Mouse (Mus musculus): Measurements from ENCODE around the gene Nasp. TPM values are rescaled to one million over a fixed set of nuclear protein-coding genes. Genes with fewer than 3 reads are reported as not detected.

Gene Nasp
- polyA plus RNA-seq, 1 experiment from 2014 or later: 86.3 TPM

- no peaks in the 10 kb centered on the region for H3K9me3 ChIP-seq (ENCODE audit: control insufficient read depth, low read length)
- no peak overlapping the region for H3K4me2 ChIP-seq (replicated peaks)
- no peak for ATAC-seq (ENCODE audit: low FRiP score)
- peaks cover 80% of the 10 kb centered on the region for H3K36me3 ChIP-seq (replicated peaks; ENCODE audit: control insufficient read depth, insufficient read depth)
- H3K9ac ChIP-seq: no peak overlapping the region
- H3K4me1 ChIP-seq (replicated peaks; ENCODE audit: control insufficient read depth, insufficient read depth, low read length): no peaks in the 10 kb centered on the region
- H3K4me3 ChIP-seq (replicated peaks; ENCODE audit: low read length): no peak overlapping the region
- WGBS: 98% methylated on average over 2 of the region's 2 CpGs
- no peak overlapping the region for H3K27ac ChIP-seq
- no peaks in the 10 kb centered on the region for H3K27me3 ChIP-seq (ENCODE audit: control insufficient read depth, insufficient read depth, low read length)
- DNase-seq (ENCODE audit: low spot score): no peak
These were observed 12.5 kb downstream of the Nasp start for GRCm38 (mm10) chr4:116615237-116615636.

DNA sequence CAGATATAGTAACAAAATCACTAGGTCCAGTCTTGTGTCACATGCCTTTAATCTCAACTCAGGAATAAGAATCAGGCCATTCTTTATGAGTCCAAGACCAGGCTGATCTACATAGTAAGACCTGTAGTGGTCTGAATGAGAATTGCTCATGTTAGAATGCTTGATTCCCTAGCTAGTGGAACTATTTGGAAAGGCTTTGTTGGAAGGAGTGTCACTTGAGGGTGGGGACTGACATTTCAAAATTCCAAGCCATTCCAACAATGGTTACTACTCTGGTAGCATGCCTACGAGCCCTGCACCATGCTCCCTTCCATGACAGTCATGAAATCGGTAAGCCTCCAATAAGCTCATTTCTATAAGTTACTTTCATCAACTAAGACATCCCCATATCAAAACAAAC is 15.1 kb downstream of the Nasp start:
- H3K4me1 ChIP-seq (replicated peaks; ENCODE audit: control insufficient read depth, insufficient read depth, low read length): no peaks in the 10 kb centered on the region
- 92% methylated on average over 2 of the region's 2 CpGs for WGBS
- no peak overlapping the region for H3K27ac ChIP-seq
- peaks cover 80% of the 10 kb centered on the region for H3K36me3 ChIP-seq (replicated peaks; ENCODE audit: control insufficient read depth, insufficient read depth)
- no peak overlapping the region for H3K4me3 ChIP-seq (replicated peaks; ENCODE audit: low read length)
- no peak overlapping the region for H3K4me2 ChIP-seq (replicated peaks)
- no peaks in the 10 kb centered on the region for H3K9me3 ChIP-seq (ENCODE audit: control insufficient read depth, low read length)
- no peak overlapping the region for H3K9ac ChIP-seq
- H3K27me3 ChIP-seq (ENCODE audit: control insufficient read depth, insufficient read depth, low read length): no peaks in the 10 kb centered on the region
- ATAC-seq (ENCODE audit: low FRiP score) (no peak), DNase-seq (ENCODE audit: low spot score) (no peak)

GRCm38 (mm10) chr4:116596978-116597881 is 30.5 kb downstream of the Nasp start:
- H3K27me3 ChIP-seq (ENCODE audit: control insufficient read depth, insufficient read depth, low read length): no peaks in the 10 kb centered on the region
- ATAC-seq (ENCODE audit: low FRiP score) (peak; percentile 96), DNase-seq (ENCODE audit: low spot score) (peak; percentile 88)
- peak overlapping the region; percentile 87 for H3K27ac ChIP-seq
- H3K9ac ChIP-seq: peak overlapping the region; percentile 80
- H3K4me3 ChIP-seq (replicated peaks; ENCODE audit: low read length): peak overlapping the region; percentile 70
- H3K4me2 ChIP-seq (replicated peaks): peak overlapping the region; percentile 75
- peaks cover 48% of the 10 kb centered on the region for H3K36me3 ChIP-seq (replicated peaks; ENCODE audit: control insufficient read depth, insufficient read depth)
- under 1% methylated on average over 50 of the region's 50 CpGs for WGBS
- no peaks in the 10 kb centered on the region for H3K9me3 ChIP-seq (ENCODE audit: control insufficient read depth, low read length)
- H3K4me1 ChIP-seq (replicated peaks; ENCODE audit: control insufficient read depth, insufficient read depth, low read length): peaks cover 16% of the 10 kb centered on the region

DNA sequence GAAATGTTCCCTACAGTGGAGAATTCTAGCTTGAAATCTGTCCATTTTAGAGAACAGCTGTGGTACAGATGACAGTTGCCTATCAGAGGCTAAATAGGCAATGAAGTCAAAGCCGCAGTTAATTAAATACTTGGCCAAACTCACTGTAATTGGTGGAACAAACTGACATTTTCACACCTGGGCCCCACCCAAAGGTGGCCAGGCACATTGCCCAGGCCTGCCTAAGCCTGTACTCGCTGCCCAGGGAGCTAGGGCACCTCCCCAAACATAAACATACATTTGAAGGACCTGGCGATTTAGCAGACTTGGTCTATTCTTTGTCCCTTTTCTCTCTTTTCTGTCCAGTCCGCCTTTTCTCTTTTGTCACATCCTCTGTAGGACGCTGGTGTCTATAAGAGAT is 31.4 kb downstream of the Nasp start, which contains the start of gene Ccdc17:
Gene Ccdc17 (plus strand): TSS at position 276 of the 400 bp plus-strand sequence.
- peaks cover 48% of the 10 kb centered on the region for H3K36me3 ChIP-seq (replicated peaks; ENCODE audit: control insufficient read depth, insufficient read depth)
- WGBS: 25% methylated on average over 5 of the region's 5 CpGs
- H3K9me3 ChIP-seq (ENCODE audit: control insufficient read depth, low read length): no peaks in the 10 kb centered on the region
- peaks cover 16% of the 10 kb centered on the region for H3K4me1 ChIP-seq (replicated peaks; ENCODE audit: control insufficient read depth, insufficient read depth, low read length)
- ATAC-seq (ENCODE audit: low FRiP score) (no peak), DNase-seq (ENCODE audit: low spot score) (no peak)
- peak within 1 kb of the TSS; percentile 75 for H3K4me2 ChIP-seq (replicated peaks)
- no peaks in the 10 kb centered on the region for H3K27me3 ChIP-seq (ENCODE audit: control insufficient read depth, insufficient read depth, low read length)
- H3K9ac ChIP-seq: peak within 1 kb of the TSS; percentile 80
- H3K27ac ChIP-seq: peak within 1 kb of the TSS; percentile 87
- H3K4me3 ChIP-seq (replicated peaks; ENCODE audit: low read length): peak within 1 kb of the TSS; percentile 70

DNA sequence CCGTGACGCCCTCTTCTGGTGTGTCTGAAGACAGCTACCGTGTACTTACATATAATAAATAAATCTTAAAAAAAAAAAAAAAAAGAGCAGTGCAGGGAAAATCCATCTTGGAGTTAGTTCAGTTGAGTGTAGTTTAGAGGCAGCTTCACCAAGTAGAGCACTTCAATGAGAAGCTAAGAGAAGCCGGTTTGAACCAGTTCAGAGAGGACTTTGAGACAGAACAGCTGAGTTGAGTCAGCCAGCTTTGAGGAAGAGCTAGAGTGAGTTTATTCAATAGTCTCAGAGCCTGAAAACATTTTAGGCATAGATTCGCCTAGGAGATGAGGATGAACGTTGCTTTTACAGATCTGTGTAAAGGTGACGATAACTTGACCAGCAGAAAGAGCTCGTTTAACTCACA is 31.9 kb downstream of the Nasp start:
- DNase-seq (ENCODE audit: low spot score) (no peak), ATAC-seq (ENCODE audit: low FRiP score) (no peak)
- Histone ChIP-seq H3K36me3 (replicated peaks; ENCODE audit: control insufficient read depth, insufficient read depth) (peaks cover 48% of the 10 kb centered on the region), H3K4me2 (replicated peaks) (no peak overlapping the region), H3K9me3 (ENCODE audit: control insufficient read depth, low read length) (no peaks in the 10 kb centered on the region), H3K27ac (no peak overlapping the region), H3K4me3 (replicated peaks; ENCODE audit: low read length) (no peak overlapping the region), H3K27me3 (ENCODE audit: control insufficient read depth, insufficient read depth, low read length) (no peaks in the 10 kb centered on the region), H3K4me1 (replicated peaks; ENCODE audit: control insufficient read depth, insufficient read depth, low read length) (peaks cover 16% of the 10 kb centered on the region), H3K9ac (no peak overlapping the region)
- WGBS: 82% methylated on average over 8 of the region's 8 CpGs

- peak overlapping the region; percentile 72 for H3K4me2 ChIP-seq (replicated peaks)
- H3K27ac ChIP-seq: no peak overlapping the region; the same call in 1 of the 2 replicates
- H3K9ac ChIP-seq: peak overlapping the region; percentile 71
- DNase-seq (ENCODE audit: low spot score) (peak; percentile 27), ATAC-seq (ENCODE audit: low FRiP score) (no peak)
- peaks cover 7% of the 10 kb centered on the region for H3K36me3 ChIP-seq (replicated peaks; ENCODE audit: control insufficient read depth, insufficient read depth)
- H3K9me3 ChIP-seq (ENCODE audit: control insufficient read depth, low read length): no peaks in the 10 kb centered on the region
- H3K4me3 ChIP-seq (replicated peaks; ENCODE audit: low read length): peak overlapping the region; percentile 64
- 7% methylated on average over 15 of the region's 15 CpGs for WGBS
- H3K27me3 ChIP-seq (ENCODE audit: control insufficient read depth, insufficient read depth, low read length): no peaks in the 10 kb centered on the region
- peaks cover 21% of the 10 kb centered on the region for H3K4me1 ChIP-seq (replicated peaks; ENCODE audit: control insufficient read depth, insufficient read depth, low read length)
These were observed 69.4 kb downstream of the Nasp start for GRCm38 (mm10) chr4:116558151-116558882.

DNA sequence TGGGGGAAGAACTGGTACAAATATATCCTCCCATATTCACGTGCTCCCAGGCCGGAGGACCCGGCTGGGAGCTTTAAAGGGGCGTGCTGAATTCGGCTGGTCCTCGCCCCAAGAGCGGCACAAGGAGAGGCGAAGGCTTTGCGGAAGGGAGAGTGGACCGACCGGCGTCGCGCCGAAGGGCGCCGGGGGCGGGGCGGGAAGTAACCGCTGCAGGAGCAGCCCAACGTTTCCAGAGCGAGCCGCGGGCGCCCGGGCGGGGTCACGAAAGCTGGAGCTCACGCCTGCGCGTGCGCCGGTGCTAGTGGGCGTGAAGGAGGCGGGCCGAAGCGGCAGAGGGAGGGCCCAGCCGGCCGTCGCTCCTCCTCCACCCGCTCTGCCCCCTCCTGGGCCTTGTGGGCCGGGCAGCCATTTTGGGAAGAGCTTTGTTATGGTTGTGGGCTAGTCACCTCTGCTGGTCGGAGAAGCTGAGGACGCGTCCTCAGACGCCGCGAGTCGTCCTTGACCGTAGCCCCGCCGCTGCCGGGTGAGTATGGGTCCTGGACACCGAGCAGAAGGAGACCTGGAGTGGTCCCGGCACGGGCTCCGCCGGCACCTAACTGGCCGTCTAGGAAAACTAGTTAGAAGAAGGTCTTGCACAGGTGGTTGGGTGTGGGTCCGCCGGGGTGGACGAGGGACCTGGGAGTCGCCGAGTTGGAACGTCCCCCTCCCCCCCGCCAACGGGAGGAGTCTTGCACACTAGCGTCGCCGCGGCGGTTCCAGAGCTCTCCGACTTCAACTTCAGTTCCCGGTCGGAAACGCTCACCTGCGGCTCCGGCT is 70.2 kb downstream of the Nasp start, which contains the start of gene Gpbp1l1:
Gene Gpbp1l1 (plus strand): TSS at position 353 of the 816 bp plus-strand sequence.
- peaks cover 13% of the 10 kb centered on the region for H3K36me3 ChIP-seq (replicated peaks; ENCODE audit: control insufficient read depth, insufficient read depth)
- peaks cover 21% of the 10 kb centered on the region for H3K4me1 ChIP-seq (replicated peaks; ENCODE audit: control insufficient read depth, insufficient read depth, low read length)
- H3K9ac ChIP-seq: peak within 1 kb of the TSS; percentile 71
- H3K27me3 ChIP-seq (ENCODE audit: control insufficient read depth, insufficient read depth, low read length): no peaks in the 10 kb centered on the region
- H3K4me2 ChIP-seq (replicated peaks): peak within 1 kb of the TSS; percentile 72
- no peaks in the 10 kb centered on the region for H3K9me3 ChIP-seq (ENCODE audit: control insufficient read depth, low read length)
- H3K4me3 ChIP-seq (replicated peaks; ENCODE audit: low read length): peak within 1 kb of the TSS; percentile 64
- DNase-seq (ENCODE audit: low spot score): peak; percentile 95
- under 1% methylated on average over 78 of the region's 78 CpGs for WGBS
- H3K27ac ChIP-seq: peak within 1 kb of the TSS; percentile 95
- peak; percentile 95 for ATAC-seq (ENCODE audit: low FRiP score)

GRCm38 (mm10) chr4:116556561-116557305 is 71.0 kb downstream of the Nasp start:
- under 1% methylated on average over 28 of the region's 28 CpGs for WGBS
- Histone ChIP-seq H3K9me3 (ENCODE audit: control insufficient read depth, low read length) (no peaks in the 10 kb centered on the region), H3K27ac (peak overlapping the region; percentile 95), H3K4me2 (replicated peaks) (peak overlapping the region; percentile 72), H3K9ac (peak overlapping the region; percentile 71), H3K36me3 (replicated peaks; ENCODE audit: control insufficient read depth, insufficient read depth) (peaks cover 18% of the 10 kb centered on the region), H3K4me1 (replicated peaks; ENCODE audit: control insufficient read depth, insufficient read depth, low read length) (peaks cover 21% of the 10 kb centered on the region), H3K4me3 (replicated peaks; ENCODE audit: low read length) (peak overlapping the region; percentile 64), H3K27me3 (ENCODE audit: control insufficient read depth, insufficient read depth, low read length) (no peaks in the 10 kb centered on the region)
- peak; percentile 96 for ATAC-seq (ENCODE audit: low FRiP score)
- DNase-seq (ENCODE audit: low spot score): peak; percentile 94

All from hindbrain, embryonic 14.5 days (tissue).